Mouse (Mus musculus): ENCODE data around the gene Tmem210. TPM values are rescaled to one million over a fixed set of nuclear protein-coding genes. Genes with fewer than 3 reads are reported as not detected.
A peak's percentile ranks its signal among the peaks of the same experiment; 100 is the strongest.

Tmem210 gene
- total RNA-seq, 2 experiments from 2014 or later: not detected

DNA sequence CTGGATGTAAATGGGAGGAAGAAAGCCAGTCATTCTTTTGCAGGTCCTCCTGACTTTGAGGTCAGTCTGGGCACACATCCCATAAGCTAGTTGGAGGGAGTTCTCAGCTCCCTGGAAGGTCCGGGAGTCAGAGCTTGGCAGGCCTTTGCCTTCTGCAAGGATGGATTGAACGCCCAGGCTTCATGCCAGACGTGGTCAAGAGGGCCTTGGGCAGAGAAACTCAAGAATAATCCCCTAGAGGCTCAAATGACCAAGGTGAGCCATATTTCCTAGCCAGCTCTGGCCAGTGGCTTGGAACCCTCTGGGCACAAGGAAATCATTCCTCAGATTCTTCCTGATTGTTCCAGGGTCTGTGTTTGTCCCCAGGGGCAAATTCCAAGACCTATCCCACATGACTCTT is 23.1 kb upstream of the Tmem210 start:
- DNase-seq (ENCODE audit: low spot score in 2 of 2): no peak

DNA sequence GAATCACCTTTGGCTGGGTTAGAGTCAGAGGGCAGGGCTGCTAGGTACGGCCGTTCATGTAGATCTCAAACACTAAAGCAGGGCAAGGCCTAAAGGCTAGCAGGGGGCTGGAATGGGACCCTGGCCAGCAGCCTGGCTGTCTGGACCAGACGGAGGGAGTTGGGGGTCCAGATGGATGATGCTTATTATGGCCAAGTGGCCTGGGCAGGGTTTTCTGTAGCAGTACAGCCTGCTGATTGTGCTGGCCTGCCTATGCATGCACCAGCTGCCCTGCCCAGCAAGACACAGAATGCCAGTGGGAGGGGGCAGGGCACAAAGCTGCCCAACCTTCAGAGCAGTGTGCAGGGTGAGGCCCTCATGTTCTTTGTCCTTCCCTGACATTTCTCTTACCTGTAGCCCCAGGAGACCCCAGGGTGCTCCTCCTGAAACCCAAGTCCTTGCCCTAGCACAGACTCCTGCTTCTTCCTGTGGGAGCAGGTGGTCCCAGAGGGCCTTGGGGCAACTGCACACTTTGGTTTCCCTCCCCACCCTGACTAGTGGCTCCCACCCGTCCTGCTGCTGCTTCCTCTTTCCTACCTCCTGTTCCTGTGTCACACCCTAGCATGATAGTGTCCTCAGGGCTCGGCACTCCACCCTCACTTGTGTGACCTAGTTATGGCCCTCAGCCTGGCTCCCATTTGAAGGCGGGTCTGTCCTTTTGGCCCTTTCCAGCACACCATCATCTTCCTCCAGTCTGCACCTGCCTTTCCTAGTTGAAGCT is 21.9 kb upstream of the Tmem210 start:
- no peak for DNase-seq (ENCODE audit: low spot score in 2 of 2)

DNA sequence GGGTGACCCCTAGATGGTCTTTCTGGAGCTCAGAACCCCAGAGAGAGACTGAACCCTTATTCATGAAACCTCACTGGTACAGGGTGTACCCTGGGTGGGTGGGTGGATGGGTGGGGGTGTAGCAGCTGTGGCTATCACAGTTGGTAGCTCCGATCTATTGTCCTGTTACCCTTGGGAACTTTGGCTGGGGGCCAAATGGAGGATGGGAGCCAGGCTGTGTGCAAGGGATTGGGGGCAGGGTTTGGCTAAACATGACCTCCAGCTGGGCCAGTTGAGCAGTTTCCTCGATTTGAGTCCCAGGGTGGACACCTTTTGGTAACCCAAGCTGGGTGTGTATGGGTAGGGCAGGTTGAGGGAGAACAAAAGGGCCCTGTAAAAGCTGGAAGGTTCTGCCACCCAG is 21.2 kb upstream of the Tmem210 start:
- DNase-seq (ENCODE audit: low spot score in 2 of 2): peak in 1 of 2 experiments; percentile 35

DNA sequence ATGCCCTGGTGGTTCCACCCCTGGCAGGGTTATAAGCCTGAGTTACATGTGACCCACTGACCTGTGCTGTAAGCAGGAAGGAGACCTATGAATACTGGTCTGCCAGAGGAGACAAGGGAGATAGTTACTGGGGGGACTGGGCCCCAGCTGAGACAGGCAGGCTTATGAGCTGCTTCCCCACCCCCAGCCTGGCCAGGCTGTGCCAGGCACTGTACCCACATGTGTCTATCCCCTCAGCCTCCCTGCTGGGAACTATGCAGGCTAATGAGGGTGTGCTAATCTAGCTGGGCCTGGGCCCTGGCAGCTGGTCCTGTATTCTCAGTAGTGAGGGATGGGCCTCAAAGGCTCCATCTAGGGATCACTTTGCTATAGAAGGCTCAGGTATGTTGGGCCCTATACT is 20.7 kb upstream of the Tmem210 start:
- no peak for DNase-seq (ENCODE audit: low spot score in 2 of 2)

DNA sequence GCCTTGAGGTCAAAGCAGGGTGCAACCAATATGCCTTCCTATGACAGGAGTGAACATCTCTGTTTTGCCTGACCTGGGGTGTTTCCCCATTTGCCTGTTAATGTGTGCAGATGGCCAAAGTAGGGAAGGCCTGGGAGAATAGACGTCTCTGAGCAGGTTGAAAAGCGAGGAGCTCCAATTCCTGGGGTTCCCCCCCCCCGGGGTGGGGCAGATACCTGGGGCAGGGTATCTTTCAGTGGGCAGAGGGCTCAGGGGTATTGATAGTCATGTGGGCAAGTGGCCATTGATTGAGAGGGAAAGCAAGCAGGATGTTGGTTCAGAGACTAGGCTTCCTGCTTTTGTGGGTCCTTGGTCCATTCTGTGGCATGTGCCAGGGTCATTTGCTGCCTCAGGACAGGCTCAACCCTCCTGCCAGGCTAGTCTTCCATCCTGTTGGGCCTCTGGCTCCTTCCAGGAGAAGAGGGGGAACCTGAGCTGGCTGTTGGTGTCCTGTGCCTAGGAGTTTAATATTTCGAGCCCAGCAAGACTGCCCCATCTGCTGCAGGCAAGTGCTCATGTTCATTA is 20.1 kb upstream of the Tmem210 start:
- DNase-seq (ENCODE audit: low spot score in 2 of 2): no peak

DNA sequence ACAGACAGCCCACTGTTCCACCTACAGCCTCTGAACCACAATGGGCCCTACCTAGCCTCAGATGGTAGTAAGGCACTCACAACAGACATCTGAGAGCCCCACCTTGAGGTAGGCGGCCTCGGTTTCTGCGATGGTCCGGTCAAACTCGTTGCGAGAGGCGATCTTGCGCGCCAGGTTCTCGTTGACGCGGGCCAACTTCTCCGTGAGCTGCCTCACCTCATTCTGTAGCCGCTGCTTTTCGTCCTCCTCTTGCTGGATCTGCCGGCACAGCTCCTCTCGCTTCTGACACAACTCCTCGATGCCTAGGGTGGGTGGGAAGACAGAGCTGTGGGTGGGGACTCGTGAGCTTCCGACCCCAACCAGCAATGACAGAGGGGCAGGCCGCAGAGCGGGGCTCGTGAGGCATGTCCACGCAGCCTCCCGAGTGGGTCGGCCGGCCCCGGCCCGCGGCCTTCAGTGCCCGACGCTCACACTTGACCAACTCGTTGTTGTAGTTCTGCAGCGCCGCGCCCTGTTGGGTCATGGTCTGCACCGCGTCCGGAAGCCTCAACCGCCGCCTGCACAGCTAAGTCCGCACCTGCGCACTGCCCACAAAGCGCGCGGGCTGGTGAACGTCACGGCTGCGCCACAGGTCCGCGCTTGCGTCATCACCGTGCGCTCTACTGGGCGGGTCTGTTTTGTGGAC is 16.0 kb upstream of the Tmem210 start, which contains the start of the genes Ssna1 and Anapc2:
Gene Ssna1 (minus strand): TSS at position 612 of the 685 bp plus-strand sequence.
Gene Anapc2 (plus strand): TSS at position 652 of the 685 bp plus-strand sequence.
- peak; percentile 98 to 99 for DNase-seq (ENCODE audit: low spot score in 2 of 2)

DNA sequence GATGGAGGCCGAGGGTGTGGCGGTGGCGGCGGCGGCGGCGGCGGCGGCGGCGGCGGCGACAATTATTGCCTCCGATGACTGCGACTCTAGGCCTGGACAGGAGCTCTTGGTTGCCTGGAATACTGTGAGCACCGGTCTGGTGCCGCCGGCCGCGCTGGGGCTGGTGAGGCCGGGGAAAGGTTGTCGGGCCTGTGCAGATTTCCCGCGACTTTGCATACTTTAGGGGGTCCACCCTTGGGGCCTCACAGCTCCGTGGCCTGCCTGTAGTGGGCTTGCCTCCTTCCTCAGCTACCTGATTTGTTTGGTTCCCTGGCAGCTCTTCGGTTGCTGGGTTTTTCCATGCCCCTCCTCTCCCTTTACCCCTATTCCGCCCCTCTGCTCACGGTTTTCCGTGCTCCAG is 15.4 kb upstream of the Tmem210 start:
- DNase-seq (ENCODE audit: low spot score in 2 of 2): no peak

DNA sequence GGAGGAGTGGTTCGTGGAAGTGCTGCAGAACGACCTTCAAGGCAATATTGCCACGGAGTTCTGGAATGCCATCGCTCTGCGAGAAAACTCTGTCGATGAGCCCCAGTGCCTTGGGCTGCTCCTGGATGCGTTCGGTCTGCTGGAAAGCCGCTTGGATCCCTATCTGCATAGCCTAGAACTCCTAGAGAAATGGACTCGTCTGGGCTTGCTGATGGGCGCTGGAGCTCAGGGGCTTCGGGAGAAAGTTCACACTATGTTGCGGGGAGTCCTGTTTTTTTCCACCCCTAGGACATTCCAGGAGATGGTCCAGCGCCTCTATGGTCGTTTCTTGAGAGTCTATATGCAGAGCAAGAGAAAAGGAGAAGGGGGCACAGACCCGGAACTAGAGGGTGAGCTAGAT is 14.9 kb upstream of the Tmem210 start:
- no peak for DNase-seq (ENCODE audit: low spot score in 2 of 2)

DNA sequence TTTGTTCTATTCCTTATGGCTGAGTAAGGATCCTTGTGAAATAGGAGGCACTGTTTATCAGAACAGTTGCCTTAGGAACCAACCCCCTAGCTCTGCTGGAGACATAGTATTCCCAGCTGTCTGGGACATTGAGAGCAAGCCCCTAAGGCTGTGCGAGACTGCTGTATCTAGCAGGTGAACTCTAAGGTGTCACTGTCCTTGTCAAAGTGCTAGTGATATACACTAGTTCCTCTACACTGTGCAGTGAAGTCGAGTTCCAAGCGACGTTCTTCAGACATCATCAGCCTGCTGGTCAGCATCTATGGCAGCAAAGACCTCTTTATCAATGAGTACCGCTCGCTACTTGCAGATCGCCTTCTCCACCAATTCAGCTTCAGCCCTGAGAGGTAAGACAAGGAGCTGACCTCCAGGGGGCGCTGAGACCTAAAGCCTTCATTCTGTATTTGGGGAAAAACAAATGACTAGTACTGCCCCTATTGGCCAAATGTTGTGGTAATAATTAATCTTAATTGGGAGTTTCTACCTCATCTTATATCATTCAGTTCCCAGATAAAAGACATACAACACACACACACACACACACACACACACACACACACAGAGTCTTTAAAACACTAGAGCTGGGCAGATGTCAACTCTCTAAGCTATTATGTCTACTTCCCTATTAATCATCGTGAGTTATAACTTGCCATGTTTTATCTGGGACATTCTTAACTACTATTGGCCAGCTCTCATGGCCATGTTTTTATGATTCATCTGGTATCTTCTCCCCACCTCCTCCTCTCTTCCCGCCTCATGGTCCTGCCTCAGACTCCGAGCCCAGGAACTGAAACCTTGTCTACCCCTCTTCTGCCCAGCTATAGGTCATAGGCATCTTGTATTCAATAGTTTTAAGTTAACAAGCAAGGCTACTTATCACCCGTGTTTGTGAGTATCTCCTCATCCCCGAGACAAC is 8.7 kb upstream of the Tmem210 start:
- peak; percentile 73 to 79 for DNase-seq (ENCODE audit: low spot score in 2 of 2)

DNA sequence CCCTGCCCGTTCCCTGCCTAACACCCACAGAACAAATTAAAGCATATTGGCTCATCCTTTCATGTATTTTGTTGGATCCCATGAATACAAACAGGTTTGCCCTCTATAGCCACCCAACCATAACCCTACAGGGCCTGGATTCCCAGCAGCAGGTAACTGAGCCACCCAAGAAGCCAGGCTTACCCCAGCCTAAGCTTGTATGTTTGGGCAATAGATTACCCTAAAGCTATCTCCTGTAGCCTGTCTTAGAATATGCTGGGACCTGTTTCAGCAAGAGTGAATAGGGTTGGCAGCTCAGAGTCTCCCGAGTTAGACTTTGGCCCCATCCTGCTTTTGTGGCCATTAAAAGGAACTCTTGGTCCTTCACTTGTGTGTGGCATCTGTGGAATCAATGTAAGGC is 2.4 kb upstream of the Tmem210 start:
- no peak for DNase-seq (ENCODE audit: low spot score in 2 of 2)

DNA sequence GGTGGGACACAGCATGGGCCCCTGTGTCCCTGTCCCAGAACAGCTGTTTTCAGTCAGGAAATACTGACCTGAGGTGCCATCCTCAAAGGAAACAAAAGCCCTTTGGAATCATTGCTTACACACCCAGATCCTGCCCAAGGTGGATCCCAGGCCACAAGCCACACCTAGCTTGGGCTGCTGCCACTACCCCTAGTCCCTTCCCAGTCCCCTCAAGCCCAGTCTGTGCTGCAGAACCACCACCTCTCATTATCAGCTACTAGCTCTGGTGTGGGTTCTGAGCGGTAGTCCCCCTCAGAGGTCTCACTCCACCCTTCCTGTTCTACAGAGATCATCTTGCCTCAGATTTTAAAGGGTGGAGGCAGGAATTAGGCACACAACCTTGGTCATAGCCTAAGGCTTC is 1.6 kb upstream of the Tmem210 start:
- DNase-seq (ENCODE audit: low spot score in 2 of 2): no peak

DNA sequence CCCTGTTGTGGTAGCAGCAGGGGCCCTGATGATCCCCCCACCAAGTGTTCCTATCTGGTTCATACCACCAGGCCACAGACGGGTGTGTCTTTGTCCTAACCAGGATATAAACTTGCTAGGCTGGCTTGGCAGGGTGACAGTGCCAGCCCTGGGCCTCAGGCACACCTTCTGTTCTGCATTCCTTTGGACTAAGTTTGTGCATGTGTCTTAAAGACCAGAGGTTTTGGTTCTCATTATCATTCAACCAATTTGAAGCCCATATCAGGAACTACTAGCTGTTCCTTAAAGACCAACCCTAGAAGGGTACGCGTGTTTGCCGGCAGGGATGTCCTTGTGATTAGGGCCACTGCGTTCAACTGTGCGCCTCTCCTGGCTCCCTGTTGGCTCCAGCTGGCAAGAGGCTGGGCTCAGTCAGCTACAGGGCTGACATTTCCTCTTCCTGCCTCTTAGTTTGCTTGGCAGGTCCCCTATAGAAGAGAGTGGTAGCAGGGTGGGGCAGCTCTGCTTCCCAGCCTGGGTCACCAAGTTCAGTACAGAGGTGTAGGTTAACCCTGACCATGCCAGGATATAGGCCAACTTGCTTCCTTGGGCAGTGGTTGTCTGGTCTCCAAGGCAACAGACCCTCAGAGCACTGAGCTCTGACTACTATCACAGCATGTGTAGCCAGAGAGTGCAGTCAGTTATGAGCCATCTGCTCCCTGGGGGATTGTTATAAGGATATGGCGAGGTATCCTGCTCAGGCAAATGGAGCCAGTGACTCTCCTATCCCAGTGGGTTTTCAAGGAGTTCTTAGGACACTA is 908 bp upstream of the Tmem210 start:
- no peak for DNase-seq (ENCODE audit: low spot score in 2 of 2)

DNA sequence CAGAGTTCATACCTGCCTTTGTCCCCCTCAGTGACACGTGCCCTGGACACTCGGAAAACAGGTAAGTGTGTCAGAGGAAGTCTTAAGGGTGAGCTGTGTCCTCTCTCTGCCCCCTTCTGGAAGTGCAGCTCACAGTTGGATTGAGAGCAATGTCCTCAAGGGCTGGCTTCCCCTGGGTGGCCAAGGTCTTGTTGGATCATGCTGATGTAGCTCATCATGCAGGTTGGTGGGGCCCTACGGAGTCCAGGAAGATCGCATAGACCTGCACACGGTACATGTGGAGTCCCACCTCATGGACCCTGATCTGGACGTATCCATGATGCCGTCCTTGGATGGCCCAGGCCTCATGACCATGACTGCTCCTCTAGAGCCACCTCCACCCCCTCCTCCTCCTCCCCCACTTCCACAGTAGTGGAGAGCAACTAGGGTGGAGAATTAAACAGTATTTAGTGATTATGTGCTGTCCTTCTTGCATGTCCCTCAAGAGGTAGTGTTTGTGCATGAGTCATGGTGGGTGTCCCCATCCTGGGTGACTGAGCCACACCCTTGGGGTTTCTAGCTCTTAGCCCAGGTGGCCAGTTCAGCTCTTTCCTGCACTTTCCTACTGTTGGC is 895 bp downstream of the Tmem210 start:
- DNase-seq (ENCODE audit: low spot score in 2 of 2): no peak

DNA sequence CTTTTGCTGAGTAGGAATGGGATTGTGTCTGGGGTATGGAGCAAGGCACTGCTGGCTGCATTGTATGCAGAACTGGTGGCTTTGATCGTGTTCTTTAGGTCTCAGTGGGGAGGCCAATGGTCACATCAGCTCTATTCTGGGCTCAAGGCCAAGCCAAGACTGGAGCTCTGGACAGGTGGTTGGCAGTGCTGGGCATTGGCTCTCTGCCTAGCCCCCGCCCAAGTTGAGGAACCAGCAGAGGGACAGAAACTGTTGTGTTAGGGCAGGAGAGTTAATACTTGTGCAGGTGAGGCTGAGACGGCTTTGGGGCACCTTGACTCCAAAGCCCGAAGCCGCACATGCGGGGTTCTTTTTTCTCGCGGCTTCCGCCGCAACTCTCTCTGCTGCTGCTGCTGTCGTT is 1.7 kb downstream of the Tmem210 start, which contains the start of gene Lrrc26:
Gene Lrrc26 (plus strand): TSS at position 265 of the 400 bp plus-strand sequence.
- DNase-seq (ENCODE audit: low spot score in 2 of 2): peak in 1 of 2 experiments; percentile 39

DNA sequence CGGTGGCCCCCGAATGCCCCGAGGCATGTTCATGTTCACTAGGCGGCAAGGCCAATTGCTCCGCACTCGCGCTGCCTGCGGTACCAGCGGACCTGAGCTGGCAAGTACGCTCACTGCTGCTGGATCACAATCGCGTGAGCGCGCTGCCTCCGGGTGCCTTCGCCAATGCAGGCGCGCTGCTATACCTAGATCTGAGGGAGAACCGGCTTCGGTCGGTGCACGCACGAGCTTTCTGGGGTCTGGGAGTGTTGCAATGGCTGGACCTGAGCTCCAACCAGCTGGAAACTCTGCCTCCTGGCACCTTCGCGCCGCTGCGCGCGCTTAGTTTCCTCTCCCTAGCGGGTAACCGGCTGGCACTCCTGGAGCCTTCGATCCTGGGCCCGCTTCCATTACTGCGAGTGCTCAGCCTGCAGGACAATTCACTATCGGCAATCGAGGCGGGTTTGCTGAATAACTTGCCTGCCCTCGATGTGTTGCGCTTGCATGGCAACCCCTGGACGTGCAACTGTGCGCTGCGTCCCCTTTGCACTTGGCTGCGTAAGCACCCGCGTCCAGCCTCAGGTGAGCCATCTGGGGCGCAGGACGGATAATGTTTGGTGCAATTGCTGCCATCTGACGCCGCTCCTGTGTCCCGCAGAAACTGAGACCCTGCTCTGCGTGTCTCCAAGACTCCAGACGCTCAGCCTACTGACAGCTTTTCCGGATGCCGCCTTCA is 2.3 kb downstream of the Tmem210 start:
- DNase-seq (ENCODE audit: low spot score in 2 of 2): peak; percentile 53 to 72

DNA sequence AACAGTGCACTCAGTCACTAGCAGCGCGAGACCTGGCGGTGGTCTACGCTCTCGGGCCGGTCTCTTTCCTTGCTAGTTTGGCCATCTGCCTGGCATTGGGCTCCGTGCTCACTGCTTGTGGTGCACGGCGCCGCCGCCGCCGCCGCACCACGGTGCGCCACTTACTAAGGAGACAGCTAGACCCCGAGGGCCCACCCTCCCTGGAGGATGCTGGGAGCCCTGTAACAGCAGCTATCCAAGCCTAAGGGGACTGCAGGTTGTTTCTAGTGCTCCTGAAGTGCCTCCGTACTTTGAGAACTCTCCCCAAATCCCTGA is 2.8 kb downstream of the Tmem210 start:
- no peak for DNase-seq (ENCODE audit: low spot score in 2 of 2)

DNA sequence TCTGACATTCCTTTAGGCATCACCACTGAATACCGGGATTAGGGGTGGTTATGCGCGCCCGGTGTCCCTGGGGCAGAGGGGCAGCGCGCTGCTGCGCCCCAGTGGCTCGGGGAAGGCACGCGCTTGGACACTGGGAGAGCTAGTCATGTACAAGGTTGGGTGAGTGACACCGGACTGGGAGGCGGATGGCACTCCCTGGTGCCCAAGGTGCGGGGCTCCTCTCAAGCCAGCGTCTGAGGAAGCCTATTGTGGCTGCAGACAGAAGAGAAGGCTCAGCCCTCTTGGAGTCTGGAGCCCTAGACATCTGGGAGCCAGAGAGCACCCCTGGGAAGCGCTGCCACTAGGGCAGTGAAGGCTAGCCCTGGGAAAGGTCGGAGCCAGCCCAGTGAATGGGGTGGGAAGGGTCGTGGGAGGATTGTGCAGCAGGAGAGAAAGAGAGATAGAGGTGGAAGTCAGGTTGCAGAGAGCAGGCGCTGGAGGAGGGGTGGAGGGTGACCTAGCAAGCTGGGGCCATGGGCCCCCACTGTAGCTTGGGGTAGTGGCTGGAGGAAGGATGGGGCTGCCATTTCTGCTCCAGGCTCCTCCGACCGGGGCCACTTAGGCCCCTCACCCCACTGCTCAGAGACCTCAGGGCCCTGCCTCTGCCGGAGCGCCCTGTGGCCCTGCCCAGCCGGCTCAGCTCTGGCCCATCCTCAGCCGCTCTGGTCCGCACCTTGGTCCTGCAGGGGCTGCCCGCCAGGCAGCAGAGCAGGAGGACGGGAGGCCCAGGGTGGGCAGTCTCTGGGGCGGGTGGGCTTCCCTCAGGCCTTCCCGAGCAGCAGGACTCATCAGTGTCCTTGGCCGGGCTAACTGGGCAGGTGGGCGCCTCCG is 3.5 kb downstream of the Tmem210 start:
- no peak for DNase-seq (ENCODE audit: low spot score in 2 of 2)

DNA sequence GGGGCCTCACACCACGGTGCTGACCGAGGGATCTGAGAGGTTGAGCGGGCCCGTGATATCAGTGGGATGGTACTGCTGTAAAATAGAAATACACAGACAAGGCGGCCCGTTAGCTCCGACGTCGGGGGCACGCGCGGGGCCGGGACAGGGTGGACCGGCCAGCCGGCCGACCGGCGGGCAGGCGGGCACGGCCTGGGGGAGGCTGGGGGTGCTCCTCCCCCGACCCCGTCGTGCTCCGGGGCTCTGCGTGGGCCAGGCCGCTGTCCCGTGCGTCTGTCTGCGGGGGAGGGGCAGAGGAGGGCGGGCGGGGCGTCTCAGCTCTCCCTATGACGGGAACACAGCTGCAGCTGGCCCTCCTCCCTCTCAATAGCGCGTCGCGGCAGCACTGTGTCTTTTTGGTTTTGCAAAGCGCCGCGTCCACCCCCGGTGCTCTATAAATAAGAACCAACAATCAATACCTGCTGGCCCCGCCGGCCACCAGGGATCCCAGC is 4.2 kb downstream of the Tmem210 start:
- peak; percentile 43 to 67 for DNase-seq (ENCODE audit: low spot score in 2 of 2)
